Mouse (Mus musculus): Measurements from ENCODE around the gene Tuba1a.
A peak's percentile ranks its signal among the peaks of the same experiment; 100 is the strongest.

Tuba1a gene

DNA sequence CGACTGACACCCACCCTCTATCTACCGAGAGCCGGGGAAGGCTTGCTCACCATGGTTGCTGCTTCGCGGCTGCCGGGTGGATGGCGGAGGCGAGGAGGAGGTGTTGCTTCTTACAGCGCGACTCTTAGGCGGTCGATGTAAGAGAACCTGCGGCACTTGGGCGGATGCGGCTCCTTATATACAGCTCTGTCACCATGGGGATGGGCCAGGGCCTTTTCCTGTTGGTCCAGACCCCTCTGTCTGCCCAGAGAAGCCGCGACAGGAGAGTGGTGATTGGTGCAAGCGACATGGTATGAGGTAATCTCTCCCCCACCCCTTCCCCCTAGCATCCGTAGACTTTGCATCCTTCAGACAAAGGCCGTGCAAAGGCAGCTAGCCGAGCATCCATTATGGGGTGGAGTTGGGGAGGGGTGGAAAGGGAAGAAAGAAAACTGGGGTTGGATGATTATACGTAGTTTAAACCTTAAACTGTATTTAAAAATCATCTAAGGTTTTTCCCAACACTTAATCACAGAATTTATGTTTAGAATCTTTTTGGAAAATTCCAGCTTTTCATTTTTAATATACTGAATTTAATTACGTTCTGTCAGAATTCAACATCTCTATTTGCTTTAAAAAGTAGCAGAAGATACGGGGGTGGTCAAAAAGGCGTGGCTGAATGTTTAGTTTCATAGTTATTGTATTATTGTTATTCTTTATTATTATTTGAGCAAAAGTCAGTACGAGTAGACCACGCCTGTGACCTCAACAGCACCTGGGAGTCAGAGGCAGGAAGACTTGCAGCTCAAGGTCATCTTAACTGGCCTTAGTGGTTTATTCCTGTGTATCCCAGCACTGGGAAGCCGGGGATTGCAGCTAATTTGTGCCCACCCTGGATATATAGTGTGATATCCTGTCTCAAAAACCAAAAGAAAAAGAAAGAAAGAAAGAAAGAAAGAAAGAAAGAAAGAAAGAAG, at the start of gene Tuba1a, which contains the start of gene Gm49450:
Gene Tuba1a, minus strand, starts transcription at position 303 of the 956 bp plus-strand sequence.
Gene Gm49450, minus strand, starts transcription at position 151 of the 956 bp plus-strand sequence.
- peak; percentile 96 for DNase-seq

DNA sequence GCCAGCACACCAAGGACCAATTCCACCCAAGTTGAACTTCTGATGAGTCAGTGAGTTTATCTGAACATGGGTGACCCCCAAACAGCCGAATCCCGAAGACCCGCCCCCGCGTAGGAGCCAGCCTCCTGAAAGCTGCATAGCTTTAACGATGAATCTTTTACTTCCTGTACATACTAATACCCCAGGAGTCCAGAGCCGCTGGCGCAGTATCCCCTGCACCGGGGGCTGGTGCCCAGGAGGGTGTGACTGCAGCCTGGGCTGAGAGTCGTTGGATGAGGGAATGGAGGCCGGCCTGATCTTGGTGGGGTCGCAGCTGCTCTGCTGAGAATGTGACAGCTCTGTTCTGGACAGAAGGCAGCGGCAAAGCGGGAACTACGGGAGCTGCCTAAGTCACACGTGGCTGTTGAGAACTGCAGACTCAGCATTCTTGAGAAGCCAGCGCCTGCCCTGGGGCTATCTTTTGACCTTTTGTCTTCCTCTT, 48.0 kb upstream of the Tuba1a start:
- DNase-seq = no peak

GRCm38 (mm10) chr15:99000535-99001283, 47.2 kb upstream of the Tuba1a start:
- no peak for DNase-seq

DNA sequence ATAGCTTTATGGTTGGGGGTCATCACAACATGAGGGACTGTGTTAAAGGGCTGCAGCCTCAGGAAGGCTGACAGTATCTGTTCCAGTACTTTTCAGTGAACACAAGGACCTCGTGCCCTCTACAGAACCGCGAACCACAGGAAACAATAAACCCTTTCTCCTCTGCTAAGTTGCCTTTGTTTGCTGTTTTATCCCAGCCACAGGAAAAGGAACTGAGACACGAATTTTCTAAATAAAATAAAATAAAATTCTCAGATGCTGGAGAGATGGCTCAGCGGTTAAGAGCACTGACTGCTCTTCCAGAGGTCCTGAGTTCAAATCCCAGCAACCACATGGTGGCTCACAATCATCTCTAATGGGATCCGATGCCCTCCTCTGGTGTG, 45.3 kb upstream of the Tuba1a start:
- no peak for DNase-seq

GRCm38 (mm10) chr15:98997938-98998774, 44.7 kb upstream of the Tuba1a start:
- no peak for DNase-seq

- no peak for DNase-seq
Measured at GRCm38 (mm10) chr15:98996840-98997239, 43.3 kb upstream of the Tuba1a start.

GRCm38 (mm10) chr15:98994957-98995520, 41.5 kb upstream of the Tuba1a start:
- DNase-seq = no peak

- peak; percentile 72 for DNase-seq
Measured at GRCm38 (mm10) chr15:98993865-98994264, 40.4 kb upstream of the Tuba1a start.

- peak; percentile 95 for DNase-seq
Measured at GRCm38 (mm10) chr15:98993093-98993793, 39.7 kb upstream of the Tuba1a start.

GRCm38 (mm10) chr15:98992086-98992912, 38.8 kb upstream of the Tuba1a start:
- DNase-seq = peak; percentile 70

DNA sequence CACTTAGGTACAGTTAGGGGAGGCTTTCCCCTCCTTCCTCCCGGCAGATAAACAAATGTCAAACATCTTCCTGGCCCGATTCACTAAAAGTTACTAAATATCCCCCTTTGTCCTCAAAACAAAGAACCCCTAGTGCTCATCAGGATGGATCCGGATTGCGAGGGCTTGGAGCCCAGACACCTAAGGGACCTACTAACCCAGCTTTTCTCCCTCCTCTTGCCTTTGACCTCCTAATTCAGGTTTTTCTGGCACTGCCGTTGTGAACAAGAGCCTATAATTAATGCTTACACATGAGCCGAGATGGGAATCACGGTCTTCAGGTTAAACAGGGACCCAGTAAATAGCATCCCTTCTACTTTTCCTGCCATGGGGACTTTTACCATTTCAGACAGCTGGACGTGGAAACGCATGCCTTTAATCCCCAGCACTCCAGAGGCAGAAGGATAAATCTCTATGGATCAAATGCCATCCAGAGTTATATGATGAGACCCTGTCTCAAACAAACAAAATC, 38.1 kb upstream of the Tuba1a start:
- DNase-seq = no peak

- DNase-seq = no peak
Measured at GRCm38 (mm10) chr15:98990669-98991539, 37.4 kb upstream of the Tuba1a start.

DNA sequence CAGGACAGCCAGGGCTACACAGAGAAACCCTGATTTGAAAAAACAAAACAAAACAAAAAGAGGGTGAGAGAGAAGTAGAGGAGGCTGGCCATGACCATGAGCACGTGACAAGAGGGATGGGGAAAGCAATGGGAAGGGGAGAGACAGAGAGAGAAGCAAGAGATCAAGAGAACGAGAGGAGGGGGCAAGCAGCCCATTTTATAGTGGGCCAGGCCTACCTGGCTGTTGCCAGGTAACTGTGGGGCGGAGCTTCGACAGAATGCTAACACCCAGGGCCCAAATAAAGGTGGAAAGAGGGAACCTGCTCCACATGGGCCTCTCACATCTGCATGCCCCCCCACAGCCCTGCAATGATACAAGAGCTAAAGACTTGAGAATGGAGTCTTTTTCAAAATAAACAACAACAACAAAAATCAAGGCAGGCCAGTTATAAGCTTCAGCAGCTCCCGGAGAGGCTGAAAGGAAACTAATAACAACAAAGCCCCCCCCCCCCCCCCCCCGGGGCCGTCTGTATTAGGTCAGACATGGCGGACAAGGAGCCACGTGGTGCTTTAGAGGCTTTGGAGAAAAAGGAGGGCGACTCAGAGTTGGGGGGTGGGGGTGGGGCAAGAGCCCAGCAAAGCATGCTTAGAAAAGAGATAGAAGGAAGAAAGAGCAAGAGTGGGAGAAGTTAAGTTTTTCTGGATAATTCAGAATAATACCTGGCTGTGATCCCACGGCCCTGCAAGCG, 36.4 kb upstream of the Tuba1a start:
- DNase-seq = no peak

GRCm38 (mm10) chr15:98988787-98989186, 35.3 kb upstream of the Tuba1a start:
- no peak for DNase-seq

GRCm38 (mm10) chr15:98987661-98988181, 34.2 kb upstream of the Tuba1a start:
- no peak for DNase-seq

DNA sequence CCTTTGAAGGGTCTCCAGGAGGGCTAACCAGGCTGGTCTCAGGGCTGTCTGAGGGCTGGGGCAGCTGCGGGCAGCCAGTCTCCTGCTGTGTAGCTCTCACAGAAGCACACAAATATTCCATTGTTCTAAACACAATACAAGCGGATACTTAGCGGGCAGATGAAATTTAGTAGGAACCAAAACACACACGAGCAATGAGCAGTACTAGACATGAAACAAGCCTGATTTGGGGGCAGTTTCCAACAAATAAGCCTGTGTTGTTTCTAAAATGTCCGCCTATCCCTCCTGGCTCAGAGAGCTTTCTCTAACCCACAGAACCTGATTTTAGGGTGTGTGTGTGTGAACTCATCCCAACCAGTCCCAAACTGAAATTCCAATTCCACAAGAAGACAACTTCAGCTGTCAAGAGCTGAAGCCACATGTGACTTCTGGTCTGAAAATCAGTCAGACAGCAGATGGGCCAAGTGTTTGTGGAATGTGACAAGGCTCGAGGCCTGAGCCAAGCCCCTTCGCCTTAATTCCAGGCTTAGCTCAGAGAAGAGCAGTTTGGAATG, 33.7 kb upstream of the Tuba1a start:
- no peak for DNase-seq

- DNase-seq = no peak
Measured at GRCm38 (mm10) chr15:98985982-98986715, 32.6 kb upstream of the Tuba1a start.

Data from right cerebral cortex, postnatal 25 days (tissue).